Mouse (Mus musculus): ENCODE measurements around the gene Bcl10.
A peak's percentile ranks its signal among the peaks of the same experiment; 100 is the strongest.
"Not testable (repeated sequence)": the region's sequence is repeated elsewhere in the genome, so short reads cannot be mapped to it uniquely, and the experiment has no call there.

The Bcl10 gene

DNA sequence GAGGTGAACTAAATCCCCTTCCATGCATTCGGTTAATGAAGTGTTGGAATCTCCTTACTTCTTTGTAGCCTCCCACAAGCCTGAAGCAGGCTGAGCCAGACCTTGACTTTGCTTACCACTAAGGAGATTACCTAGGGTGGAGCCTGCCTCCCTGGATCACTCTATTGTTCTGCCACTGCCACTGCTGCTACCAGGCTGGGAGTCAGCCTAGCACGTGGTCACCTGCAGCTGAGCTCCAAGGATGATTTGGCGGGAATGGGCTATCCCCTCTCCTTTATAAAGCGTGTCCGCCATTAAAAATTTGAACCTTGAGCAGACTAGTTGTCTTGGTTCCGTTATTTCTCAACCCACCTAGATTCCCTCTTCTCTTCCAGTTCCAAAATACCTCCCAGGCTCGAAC, 8.7 kb upstream of the Bcl10 start:
- DNase-seq (ENCODE audit: low spot score in 2 of 2) = not testable (repeated sequence)

DNA sequence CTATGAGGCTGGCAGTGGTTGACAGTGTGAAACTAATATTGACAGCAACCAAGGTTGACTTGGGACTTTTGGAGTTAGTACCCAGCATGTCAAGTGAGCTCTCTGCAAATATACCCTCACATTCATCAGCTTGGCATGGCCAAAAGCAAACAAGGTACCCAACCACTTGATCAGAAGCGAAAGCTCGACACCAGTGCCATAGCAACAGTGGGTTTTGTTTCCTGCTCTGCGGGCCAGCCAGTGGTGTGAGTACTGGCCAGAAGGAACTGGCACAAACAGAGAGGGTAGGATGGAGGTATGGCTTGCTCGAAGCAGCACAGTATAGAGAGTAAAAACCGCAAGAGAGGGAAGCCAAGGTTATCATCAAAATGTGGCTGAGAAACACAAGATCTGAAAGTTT, 6.2 kb upstream of the Bcl10 start:
- no peak for DNase-seq (ENCODE audit: low spot score in 2 of 2)

DNA sequence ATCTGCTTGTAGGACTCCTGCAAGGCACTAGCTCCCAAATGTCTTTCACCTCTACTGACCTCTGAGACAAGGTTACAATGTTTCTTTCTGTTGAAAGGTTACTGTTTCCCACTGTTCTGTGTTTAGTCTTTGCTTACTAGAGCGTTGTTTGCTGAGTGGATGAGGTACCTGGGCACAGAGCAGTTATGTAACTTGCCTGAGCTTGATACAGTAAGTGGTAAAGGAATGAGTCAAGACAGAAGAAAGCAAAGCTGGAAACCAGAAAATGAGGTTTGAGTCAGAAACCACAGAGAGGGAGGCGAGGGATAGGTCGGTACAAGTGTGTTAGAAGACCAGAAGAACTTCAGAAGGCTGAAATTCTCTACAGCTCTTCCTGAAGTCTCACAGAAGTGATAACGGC, 5.8 kb upstream of the Bcl10 start:
- DNase-seq (ENCODE audit: low spot score in 2 of 2) = no peak

DNA sequence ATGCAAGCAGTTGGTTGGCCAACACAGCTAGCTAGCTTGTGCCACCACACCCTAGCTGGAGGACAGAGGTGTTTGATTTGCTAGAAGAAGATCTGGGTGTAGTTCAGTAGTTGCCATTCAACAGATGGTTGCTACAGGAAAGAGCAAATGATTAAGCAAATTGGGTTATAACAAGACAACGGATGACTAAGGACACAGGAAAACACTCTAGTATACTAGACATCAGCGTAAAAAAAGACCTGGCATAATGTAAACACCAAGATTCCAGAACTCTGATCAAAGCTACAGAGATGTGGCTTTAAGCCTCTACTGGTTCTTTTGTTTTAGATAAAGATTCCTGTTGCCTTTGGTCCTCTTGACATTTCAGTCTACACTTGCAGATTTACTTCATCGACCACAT, 367 bp downstream of the Bcl10 start:
- no peak for DNase-seq (ENCODE audit: low spot score in 2 of 2)

DNA sequence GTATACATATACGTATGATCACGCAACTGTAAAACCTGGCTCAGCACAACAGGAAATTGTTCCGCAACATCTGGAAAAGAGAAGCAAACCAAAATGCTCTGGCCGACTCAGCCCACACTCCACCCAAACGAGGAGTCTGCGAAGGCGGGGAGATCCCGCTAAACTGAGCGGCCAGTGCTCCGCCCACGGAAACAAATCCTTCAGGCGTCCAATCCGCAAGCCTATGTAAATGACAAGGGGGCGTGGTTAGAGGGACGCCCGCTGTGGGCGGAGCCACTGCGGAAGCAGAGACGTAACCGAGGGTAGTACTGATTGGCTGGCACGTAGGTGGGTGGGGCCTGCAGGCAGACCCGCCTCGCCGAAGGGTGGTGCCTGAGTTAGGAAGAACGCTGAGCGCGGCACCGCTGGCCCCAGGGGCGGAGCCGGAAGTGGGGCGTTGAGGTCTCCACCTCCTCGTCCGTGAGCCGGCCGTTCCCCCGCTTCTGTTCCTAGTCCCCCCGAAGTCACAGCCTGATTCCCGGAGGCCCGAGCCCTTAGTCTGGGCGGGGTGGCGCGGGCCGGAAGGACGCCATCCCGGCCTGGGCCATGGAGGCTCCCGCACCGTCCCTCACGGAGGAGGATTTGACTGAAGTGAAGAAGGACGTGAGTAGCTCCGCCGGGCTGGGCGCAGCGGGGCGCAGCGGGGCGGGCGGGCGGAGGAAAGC, 1.4 kb downstream of the Bcl10 start:
- DNase-seq (ENCODE audit: low spot score in 2 of 2) = peak; percentile 98 to 99

DNA sequence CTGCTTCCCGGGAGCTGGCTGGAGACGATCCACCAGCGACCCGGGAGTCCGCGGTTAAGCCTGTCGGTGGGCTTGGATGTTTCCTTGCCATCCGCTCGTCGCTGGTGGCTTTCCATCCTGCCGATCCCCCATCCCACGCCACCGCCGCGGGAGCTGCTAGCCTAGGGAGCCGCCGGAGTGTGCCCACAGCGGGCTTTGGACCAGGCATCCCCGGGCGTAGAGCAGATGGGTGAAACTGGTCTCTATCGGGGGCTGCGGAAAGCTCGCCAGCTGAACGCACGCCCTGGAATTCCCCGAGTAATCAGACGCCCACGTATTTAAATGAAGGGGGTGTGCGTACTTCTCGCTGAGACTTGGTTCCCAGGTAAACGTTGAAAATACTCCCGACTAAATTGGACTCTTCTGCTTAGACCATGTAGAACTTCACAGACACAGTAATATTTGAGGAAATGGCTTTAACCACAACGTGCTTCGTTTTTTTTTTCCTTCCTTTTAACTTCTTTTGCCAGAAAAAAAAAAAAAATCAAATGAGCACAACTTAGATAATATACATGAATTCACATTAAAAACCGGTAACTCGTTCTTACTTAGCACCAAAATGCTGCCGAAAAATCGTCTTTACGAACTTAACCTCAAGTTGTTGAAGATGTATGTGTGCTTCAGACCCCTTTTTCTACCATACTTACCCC, 2.2 kb downstream of the Bcl10 start:
- peak; percentile 31 to 56 for DNase-seq (ENCODE audit: low spot score in 2 of 2)

DNA sequence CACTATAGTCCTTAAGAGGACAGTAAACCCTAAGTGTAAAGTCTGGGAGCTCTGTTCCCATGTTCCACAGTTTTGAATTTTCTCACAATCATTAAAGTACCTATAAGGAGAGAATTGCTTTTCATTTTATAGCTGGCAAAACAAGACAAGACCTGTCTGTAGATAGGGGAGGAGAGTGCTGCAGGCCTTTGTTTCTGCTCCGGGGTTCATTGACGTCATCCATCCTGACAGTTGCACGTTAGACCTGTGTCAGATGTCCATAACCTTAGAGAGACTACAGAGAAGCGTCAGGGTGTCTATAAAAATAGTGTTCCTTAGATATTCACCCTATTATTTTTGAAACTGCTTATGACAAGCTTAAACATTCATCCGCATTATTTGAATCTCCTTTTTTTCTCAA, 2.9 kb downstream of the Bcl10 start:
- no peak for DNase-seq (ENCODE audit: low spot score in 2 of 2)

DNA sequence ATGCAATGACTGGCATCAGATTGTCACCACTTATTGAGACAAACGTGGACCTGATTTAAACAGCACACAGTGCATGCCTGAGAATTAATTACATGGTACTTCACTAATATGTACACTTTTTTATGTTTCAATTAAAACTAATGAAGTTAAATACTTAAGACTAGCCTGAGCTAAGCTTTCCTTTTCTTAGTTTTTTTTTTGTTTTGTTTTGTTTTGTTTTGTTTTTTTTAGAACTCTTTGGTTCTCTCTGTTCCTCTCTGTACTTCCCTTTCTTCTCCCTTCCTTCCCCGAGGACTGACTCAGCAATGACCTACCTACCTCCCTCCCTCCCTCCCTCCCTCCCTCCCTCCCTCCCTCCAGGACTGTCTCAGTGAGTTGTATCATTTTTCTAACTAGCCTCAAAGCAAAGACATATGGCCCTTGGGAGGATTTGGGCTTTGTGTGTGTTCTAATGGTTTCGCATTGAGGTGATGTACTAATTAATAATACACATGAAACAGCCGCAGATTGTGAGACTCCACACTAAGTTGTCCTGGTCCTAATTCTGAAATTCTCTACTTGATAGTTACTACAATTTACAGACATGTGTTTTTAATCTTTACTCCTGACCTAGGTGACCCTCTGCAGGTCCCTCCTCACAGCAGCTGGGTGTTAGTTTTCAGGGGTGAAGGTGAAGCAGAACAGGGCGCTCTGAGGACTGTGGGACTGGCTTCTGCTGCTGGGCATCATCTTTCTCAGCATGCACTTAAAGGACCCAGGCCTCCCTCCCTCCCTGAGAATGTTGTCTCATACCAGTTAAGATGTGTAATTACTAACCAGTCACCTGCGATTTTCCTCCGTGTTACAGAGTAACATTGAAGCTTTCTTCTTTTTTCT, 7.2 kb downstream of the Bcl10 start:
- no peak for DNase-seq (ENCODE audit: low spot score in 2 of 2)

DNA sequence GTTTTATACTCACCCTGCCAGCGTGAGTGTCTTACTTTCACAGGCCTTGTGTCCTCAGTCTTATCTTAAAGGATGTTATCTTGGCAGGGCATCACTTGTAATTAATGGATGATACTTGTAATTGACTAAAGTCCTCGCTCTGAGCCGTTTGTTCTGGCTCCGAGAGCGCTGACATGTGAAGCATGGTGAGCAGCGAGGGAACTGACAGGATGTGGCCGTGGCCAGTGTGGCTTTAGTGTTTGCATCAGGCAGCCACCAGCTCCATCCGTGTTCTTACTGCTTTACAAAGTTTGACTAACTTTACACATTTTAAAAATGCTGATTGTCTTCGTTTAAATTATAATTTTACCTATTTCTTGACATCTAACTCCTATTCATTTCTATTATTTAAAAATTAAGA, 11.2 kb downstream of the Bcl10 start:
- no peak for DNase-seq (ENCODE audit: low spot score in 2 of 2)

DNA sequence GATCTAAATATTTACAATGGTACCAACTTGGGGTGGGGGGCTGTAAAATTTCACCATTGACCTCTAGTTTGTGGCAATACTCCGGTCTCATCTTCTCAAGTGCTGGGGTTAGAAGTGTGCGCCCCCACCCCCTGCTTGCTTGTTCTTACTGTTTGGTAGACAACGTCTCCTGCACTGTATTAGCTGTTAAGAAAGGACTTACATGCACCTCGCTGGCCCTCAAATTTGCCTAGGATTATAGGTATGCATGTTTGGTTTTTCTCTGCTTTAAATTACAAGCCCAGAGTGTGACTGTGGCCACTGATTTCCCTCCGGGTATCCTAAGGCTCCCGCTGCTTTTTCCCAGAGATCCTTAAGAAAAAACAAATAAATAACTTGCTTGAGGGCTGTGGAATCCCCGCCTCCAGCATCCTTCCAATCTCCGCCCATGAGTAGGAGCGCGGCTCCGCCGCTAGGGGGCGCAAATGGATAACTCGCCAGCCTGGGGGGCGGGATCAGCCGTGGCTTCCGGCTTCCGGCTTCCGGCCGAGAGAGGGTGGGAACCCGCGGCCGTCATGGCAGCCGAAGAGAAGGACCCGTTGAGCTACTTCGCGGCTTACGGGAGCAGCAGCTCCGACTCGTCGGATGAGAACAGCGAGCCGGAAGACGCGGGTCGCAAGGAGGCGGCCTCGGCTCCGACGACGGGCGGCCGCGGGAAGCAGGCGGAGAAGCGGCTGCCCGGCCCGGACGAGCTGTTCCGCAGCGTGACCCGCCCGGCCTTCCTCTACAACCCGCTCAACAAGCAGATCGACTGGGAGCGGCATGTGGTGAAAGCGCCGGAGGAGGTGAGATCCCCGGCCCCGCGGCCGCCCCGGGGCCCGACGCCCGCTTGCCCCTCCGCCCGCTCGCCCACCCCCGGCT, 15.2 kb downstream of the Bcl10 start, which contains the start of gene 2410004B18Rik:
TSS of gene 2410004B18Rik (plus strand) at position 510 of the 900 bp plus-strand sequence.
- peak; percentile 73 to 89 for DNase-seq (ENCODE audit: low spot score in 2 of 2)

DNA sequence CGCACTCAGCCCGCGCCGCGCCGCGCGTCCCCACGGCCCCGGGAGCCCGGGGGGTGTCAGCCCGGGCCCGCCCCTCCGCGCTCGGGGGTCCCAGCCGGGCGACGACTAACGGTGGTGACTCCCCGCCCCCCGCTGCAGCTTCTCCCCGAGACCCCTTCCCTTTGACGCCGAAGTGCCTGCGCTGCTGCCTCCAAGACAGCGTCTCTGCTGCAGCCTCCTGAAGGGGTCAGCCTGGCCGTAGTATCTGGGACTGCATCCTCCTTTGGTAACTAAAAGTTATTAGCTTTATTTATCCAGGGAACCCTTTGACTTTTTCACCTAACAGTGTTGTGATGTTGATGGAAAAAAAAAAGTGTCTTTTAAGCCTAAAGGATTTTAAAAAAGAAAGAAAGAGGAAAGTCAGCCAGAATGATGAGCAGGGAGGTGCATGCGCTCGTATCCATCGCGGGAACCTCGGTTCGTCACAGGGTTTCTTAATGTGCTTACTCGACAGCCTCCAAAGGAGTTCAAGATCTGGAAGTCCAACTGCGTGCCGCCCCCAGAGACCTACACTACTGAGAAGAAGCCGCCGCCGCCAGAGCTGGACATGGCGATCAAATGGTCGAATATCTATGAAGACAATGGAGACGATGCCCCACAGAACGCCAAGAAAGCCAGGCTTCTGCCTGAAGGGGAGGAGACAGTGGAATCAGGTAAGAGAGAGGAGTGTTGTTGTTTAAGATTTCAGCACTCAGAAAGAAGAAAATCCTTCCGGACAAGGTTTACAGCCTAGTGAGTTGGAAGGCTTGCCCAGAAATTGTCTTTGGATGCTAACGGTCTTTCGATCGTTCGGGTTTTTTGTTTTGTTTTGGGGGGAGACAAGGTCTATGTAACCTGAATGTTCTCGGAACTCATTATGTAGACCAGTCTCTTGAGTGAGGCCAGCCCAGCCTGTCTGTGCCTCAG, 16.1 kb downstream of the Bcl10 start:
- peak in 1 of 2 experiments; percentile 22 for DNase-seq (ENCODE audit: low spot score in 2 of 2)

DNA sequence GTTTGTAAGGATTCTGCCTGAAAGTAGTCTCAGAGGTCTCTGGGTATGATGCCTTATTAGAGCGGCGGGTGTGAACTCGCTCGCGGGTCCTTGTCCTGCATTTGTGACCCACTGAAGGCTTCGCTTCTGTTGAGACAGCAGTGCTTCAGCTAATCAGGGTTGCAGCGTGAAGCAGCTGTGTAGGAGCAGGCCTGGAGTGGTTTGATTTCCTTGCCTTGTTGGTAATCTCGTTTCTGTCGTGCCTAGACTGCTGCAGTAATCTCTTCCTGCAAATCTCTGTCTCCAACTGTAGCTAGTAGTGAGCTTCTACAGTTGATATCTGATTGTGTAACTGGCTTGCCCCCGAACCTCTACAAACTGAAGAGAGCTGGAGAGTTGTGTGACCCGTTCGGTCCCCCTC, 16.8 kb downstream of the Bcl10 start:
- DNase-seq (ENCODE audit: low spot score in 2 of 2) = no peak

DNA sequence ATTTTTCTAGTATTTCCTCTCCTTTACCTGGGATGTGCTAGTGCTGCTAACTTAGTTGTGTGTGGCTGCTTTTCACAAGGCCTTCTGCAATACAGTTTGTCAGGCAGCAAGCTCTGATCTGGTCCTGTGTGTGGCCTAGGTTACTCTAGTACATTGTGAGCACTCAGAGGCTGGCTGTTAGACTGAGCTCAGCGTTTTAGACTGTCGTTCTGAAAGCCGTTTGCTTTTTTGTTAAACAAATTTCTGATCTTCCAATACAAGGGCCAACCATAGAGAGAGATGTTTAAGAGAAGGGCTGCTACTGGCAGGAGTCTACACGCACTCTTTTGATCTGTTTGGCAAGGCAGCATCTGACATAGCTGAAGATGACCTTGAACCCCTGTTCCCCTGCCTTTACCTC, 17.4 kb downstream of the Bcl10 start:
- DNase-seq (ENCODE audit: low spot score in 2 of 2) = no peak

DNA sequence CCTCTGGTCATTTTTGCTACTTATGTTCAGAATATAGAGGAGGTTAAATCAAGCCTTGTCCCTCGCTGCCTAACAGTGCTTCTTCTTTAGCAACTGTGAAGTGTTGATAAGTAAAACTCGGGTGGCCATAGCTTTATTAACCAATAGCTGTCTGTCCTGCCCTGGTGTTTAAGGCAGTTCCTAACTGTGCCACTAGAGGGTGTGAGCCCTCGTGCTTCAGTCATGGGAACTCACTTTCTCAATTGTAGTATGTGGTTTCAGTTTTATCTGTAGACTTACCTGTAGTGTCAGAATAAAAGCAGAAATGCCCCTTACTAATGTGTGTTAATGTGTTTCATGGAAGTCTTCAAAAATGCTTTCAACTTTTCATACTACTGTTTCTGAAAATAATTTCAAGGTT, 19.4 kb downstream of the Bcl10 start:
- DNase-seq (ENCODE audit: low spot score in 2 of 2) = peak in 1 of 2 experiments; percentile 55

DNA sequence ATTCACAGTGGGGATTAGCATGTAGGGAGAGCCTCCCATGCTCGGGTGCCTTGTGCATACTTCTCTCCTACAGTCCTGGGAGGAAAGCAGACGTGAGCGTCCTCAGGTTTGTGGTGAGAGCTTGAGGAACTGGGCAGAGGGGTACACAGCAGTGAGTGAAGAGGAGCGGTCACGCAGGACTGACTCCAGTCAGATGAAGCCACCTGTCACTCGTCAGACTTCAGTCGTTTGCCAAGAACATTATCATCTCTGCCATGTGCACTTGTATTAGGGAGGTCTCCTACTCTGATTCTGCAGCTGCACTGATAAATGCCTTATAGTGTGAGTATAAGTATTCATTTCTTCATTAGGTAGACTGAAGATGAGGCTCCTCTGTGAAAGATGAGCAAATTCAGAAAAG, 21.7 kb downstream of the Bcl10 start:
- DNase-seq (ENCODE audit: low spot score in 2 of 2) = no peak

DNA sequence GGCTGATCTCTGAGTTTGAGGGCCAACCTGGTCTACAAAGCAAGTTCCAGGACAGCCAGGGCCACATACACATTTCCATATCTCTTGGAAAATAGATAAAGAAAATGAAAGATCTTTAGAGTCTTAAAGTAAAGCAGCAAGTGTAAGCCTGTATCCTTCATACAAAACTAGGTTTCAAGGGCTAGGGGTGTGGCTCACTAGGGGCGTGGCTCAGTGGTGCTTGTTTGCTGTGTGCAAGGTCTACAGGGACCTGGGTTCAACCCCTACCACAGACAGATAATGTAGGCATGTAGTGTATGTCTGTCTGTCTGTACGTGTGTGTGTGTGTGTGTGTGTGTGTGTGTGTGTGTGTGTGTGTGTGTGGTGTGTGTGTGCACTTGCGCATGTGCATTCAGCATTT, 23.3 kb downstream of the Bcl10 start:
- no peak for DNase-seq (ENCODE audit: low spot score in 2 of 2)

DNA sequence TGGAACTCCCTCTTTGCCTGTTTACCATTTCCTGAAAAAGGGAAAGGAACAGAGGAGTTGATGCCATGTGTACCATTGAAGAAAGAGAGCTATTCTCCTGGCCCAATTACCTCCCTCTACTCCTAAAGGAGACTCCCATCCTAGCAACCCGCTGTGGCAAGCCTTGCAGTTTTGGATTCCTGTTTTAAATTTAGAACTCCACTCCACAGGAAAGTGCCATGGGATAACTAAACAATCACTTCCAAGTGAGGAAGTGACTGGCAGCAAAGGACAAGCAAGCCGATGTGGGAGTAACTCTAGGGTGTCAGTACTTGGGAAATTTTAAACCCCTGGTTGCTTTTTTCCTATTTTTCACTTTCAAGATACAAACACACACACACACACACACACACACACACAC, 24.1 kb downstream of the Bcl10 start:
- no peak for DNase-seq (ENCODE audit: low spot score in 2 of 2)

DNA sequence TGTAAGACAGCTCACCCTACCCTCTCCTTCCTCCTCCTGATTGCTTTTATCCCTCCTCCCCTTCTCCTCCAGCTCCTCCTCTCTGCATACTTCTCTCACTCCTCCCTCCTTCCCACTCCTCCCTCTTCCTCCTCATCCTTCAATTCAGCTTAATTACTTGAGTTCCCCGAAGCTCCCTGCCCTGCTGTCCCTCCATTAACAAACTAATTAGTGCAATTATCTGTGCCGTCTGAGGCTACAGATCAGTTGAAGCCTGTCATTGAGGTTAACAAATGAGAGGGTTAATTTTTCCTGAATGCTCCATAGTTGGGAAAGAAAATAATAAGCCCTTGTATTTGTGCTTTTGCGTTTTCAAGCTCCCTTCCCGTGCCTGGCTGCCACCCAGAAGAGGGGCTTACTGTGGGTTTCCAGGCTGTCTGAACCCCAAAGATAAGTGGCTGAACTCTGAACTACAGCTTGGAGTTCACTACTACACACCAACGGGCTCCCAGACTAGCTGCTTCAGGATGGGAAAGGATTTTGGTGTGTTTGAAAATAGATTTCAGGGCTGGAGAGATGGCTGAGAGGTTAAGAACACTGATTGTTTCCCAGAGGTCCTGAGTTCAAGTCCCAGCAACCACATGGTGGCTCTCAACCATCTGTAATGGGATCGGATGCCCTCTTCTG, 25.1 kb downstream of the Bcl10 start:
- DNase-seq (ENCODE audit: low spot score in 2 of 2) = no peak

DNA sequence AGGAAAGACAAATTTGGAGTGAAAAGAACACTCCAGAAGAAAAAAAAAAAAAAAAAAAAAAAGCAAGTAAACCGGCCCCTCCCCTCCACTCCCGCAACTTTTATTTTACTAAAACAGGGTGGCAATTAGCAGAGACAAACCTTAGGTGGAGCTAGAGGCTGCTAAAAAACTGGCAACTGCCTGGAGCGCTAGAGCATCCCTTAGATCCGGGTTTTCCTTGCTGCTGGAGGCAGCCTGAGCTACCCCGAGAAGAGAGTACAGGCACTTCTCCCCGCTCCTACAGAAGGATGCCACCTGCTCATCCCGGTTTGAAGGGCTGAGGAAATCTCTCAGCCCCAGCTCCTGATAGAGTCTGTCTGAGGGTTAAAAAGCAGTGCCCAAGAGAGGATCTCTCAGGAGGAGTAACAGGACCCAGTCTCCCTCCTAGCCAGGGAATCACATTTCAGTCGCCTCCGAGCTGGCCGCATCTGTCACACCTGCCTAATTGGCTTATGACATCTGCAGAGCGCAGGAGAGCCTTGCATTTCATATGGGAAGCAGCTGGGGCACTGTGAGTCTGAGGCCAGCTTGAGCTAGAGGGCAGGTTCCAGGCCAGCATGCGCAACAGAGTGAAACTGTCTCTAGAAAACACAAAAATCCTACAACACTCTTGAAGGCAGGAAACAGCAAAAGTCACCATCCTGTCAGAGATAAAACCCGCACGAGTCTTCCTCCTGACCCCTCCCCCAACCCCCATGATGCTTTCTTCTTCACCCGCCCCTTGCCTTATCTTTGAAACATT, 27.6 kb downstream of the Bcl10 start:
- DNase-seq (ENCODE audit: low spot score in 2 of 2) = peak; percentile 37 to 52

All from frontal cortex, postnatal 10 days (tissue).